Mouse (Mus musculus): ENCODE measurements at regions not wholly inside any gene's neighbourhood (a gene's known extent, or its start where the extent isn't known, plus 50 kb on each side); places are given as distances from the start of the nearest gene placed in this dataset.
A peak's percentile ranks its signal among the peaks of the same experiment; 100 is the strongest.

DNA sequence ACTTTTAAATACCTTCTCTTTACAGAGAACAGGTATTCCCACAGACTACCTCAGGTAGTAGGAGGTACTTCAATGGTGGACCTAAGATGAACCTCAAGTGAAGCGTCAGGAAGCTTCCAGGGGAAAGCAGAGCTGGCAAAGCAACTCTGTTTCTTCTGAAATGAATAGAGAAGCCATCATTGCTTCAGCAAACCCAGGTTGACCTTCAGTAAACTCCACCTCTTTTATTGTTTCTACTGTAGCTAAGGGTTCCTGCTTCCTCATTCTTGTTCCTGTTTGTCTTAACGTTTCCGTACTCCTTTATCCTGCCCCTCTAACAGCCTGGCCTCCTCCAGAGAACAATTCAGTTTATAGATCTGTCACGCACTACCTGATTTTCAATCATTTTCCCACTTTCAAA is 72.4 kb downstream of the Pttg1 start:
- H3K4me3 ChIP-seq: no peak overlapping the region
- no peak overlapping the region for H3K4me2 ChIP-seq (ENCODE audit: low read depth)
- H3ac ChIP-seq (ENCODE audit: control insufficient read depth, insufficient read length): no peak overlapping the region
- H3K79me2 ChIP-seq (ENCODE audit: control insufficient read depth, insufficient read depth): no peaks in the 10 kb centered on the region
- H3K36me3 ChIP-seq (ENCODE audit: control insufficient read depth, insufficient read depth): no peaks in the 10 kb centered on the region
- TF ChIP-seq SRF (IDR thresholded peaks at IDR 0.05; ENCODE audit: control insufficient read depth, insufficient read length, low read depth): no peak
- no peak for TF ChIP-seq REST (IDR thresholded peaks at IDR 0.05; ENCODE audit: insufficient read depth, insufficient read length)
- no peak for TF ChIP-seq E2F4 (IDR thresholded peaks at IDR 0.05; ENCODE audit: insufficient read depth)
- TF ChIP-seq POLR2A (IDR thresholded peaks at IDR 0.05; ENCODE audit: insufficient read length, low read depth): no peak
- TF ChIP-seq TCF3 (IDR thresholded peaks at IDR 0.05; ENCODE audit: insufficient read length, low read depth): no peak
- no peak for TF ChIP-seq POLR2AphosphoS2 (IDR thresholded peaks at IDR 0.05; ENCODE audit: insufficient read length, low read depth)
- no peak for TF ChIP-seq TCF12 (IDR thresholded peaks at IDR 0.05; ENCODE audit: insufficient read depth, poor library complexity, severe bottlenecking)
- TF ChIP-seq MAX (IDR thresholded peaks at IDR 0.05; ENCODE audit: low read depth): no peak
- TF ChIP-seq MYOD1 (IDR thresholded peaks at IDR 0.05; ENCODE audit: control insufficient read depth in 1 of 3, insufficient read length in 2 of 3, low read depth in 2 of 3): no peak
- TF ChIP-seq USF1 (IDR thresholded peaks at IDR 0.05; ENCODE audit: low read depth): no peak
- TF ChIP-seq CEBPB (IDR thresholded peaks at IDR 0.05; ENCODE audit: insufficient read depth, poor library complexity, severe bottlenecking): no peak
- no peak for TF ChIP-seq MYOG (IDR thresholded peaks at IDR 0.05; ENCODE audit: control insufficient read depth in 1 of 3, insufficient read depth in 1 of 3, insufficient read length in 2 of 3, low read depth in 2 of 3)
- H3K27me3 ChIP-seq (ENCODE audit: control insufficient read depth, insufficient read depth, insufficient read length): no peaks in the 10 kb centered on the region

GRCm38 (mm10) chr11:43353030-43353429 is 73.0 kb downstream of the Pttg1 start:
- no peaks in the 10 kb centered on the region for H3K36me3 ChIP-seq (ENCODE audit: control insufficient read depth, insufficient read depth)
- H3ac ChIP-seq (ENCODE audit: control insufficient read depth, insufficient read length): no peak overlapping the region
- no peak overlapping the region for H3K4me2 ChIP-seq (ENCODE audit: low read depth)
- no peak overlapping the region for H3K4me3 ChIP-seq
- no peaks in the 10 kb centered on the region for H3K27me3 ChIP-seq (ENCODE audit: control insufficient read depth, insufficient read depth, insufficient read length)
- no peaks in the 10 kb centered on the region for H3K79me2 ChIP-seq (ENCODE audit: control insufficient read depth, insufficient read depth)
- no peak for TF ChIP-seq TCF3 (IDR thresholded peaks at IDR 0.05; ENCODE audit: insufficient read length, low read depth)
- TF ChIP-seq MAX (IDR thresholded peaks at IDR 0.05; ENCODE audit: low read depth): no peak
- TF ChIP-seq CEBPB (IDR thresholded peaks at IDR 0.05; ENCODE audit: insufficient read depth, poor library complexity, severe bottlenecking): no peak
- TF ChIP-seq MYOG (IDR thresholded peaks at IDR 0.05; ENCODE audit: control insufficient read depth in 1 of 3, insufficient read depth in 1 of 3, insufficient read length in 2 of 3, low read depth in 2 of 3): no peak
- no peak for TF ChIP-seq POLR2A (IDR thresholded peaks at IDR 0.05; ENCODE audit: insufficient read length, low read depth)
- TF ChIP-seq POLR2AphosphoS2 (IDR thresholded peaks at IDR 0.05; ENCODE audit: insufficient read length, low read depth): no peak
- TF ChIP-seq REST (IDR thresholded peaks at IDR 0.05; ENCODE audit: insufficient read depth, insufficient read length): no peak
- TF ChIP-seq USF1 (IDR thresholded peaks at IDR 0.05; ENCODE audit: low read depth): no peak
- no peak for TF ChIP-seq MYOD1 (IDR thresholded peaks at IDR 0.05; ENCODE audit: control insufficient read depth in 1 of 3, insufficient read length in 2 of 3, low read depth in 2 of 3)

- Histone ChIP-seq H3ac (ENCODE audit: control insufficient read depth, insufficient read length) (no peak overlapping the region), H3K27me3 (ENCODE audit: control insufficient read depth, insufficient read depth, insufficient read length) (no peaks in the 10 kb centered on the region), H3K79me2 (ENCODE audit: control insufficient read depth, insufficient read depth) (no peaks in the 10 kb centered on the region), H3K4me3 (no peak overlapping the region), H3K4me2 (ENCODE audit: low read depth) (no peak overlapping the region), H3K36me3 (ENCODE audit: control insufficient read depth, insufficient read depth) (no peaks in the 10 kb centered on the region)
- TF ChIP-seq POLR2AphosphoS2 (IDR thresholded peaks at IDR 0.05; ENCODE audit: insufficient read length, low read depth) (no peak), TCF3 (IDR thresholded peaks at IDR 0.05; ENCODE audit: insufficient read length, low read depth) (no peak)
These were observed 74.2 kb downstream of the Pttg1 start for GRCm38 (mm10) chr11:43351818-43352217.

GRCm38 (mm10) chr11:43351348-43351747 is 74.7 kb downstream of the Pttg1 start:
- Histone ChIP-seq H3K4me2 (ENCODE audit: low read depth) (no peak overlapping the region), H3ac (ENCODE audit: control insufficient read depth, insufficient read length) (no peak overlapping the region), H3K79me2 (ENCODE audit: control insufficient read depth, insufficient read depth) (no peaks in the 10 kb centered on the region), H3K27me3 (ENCODE audit: control insufficient read depth, insufficient read depth, insufficient read length) (no peaks in the 10 kb centered on the region), H3K36me3 (ENCODE audit: control insufficient read depth, insufficient read depth) (no peaks in the 10 kb centered on the region), H3K4me3 (no peak overlapping the region)
- TF ChIP-seq SRF (IDR thresholded peaks at IDR 0.05; ENCODE audit: control insufficient read depth, insufficient read length, low read depth): no peak
- no peak for TF ChIP-seq TCF3 (IDR thresholded peaks at IDR 0.05; ENCODE audit: insufficient read length, low read depth)
- no peak for TF ChIP-seq E2F4 (IDR thresholded peaks at IDR 0.05; ENCODE audit: insufficient read depth)
- TF ChIP-seq CEBPB (IDR thresholded peaks at IDR 0.05; ENCODE audit: insufficient read depth, poor library complexity, severe bottlenecking): peak; percentile 45; the same call in 1 of the 2 replicates
- TF ChIP-seq POLR2AphosphoS2 (IDR thresholded peaks at IDR 0.05; ENCODE audit: insufficient read length, low read depth): no peak
- TF ChIP-seq TCF12 (IDR thresholded peaks at IDR 0.05; ENCODE audit: insufficient read depth, poor library complexity, severe bottlenecking): no peak

DNA sequence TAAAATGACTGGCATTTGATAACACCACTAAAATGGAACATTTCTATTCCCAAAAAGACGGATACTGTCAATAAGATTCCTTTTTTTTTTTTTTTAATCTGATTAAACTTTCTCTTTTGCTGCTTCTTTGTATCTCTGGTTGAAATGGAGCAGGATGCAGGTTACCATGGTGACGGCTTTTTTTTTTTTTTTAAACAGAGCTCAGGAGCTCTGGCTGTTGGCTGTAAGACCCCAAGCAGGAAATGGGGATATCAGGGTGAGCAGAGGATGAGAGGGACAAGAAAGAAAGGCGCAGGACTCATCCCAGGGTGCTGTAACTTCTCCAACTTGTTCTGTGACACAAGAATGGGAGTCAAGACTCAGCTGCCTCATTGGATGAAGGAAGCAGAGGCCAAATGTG is 75.8 kb downstream of the Pttg1 start:
- Histone ChIP-seq H3K36me3 (ENCODE audit: control insufficient read depth, insufficient read depth) (no peaks in the 10 kb centered on the region), H3K27me3 (ENCODE audit: control insufficient read depth, insufficient read depth, insufficient read length) (no peaks in the 10 kb centered on the region), H3K4me2 (ENCODE audit: low read depth) (no peak overlapping the region), H3K4me3 (no peak overlapping the region), H3ac (ENCODE audit: control insufficient read depth, insufficient read length) (no peak overlapping the region), H3K79me2 (ENCODE audit: control insufficient read depth, insufficient read depth) (no peaks in the 10 kb centered on the region)
- TF ChIP-seq USF1 (IDR thresholded peaks at IDR 0.05; ENCODE audit: low read depth) (no peak), E2F4 (IDR thresholded peaks at IDR 0.05; ENCODE audit: insufficient read depth) (no peak), MAX (IDR thresholded peaks at IDR 0.05; ENCODE audit: low read depth) (no peak), TCF12 (IDR thresholded peaks at IDR 0.05; ENCODE audit: insufficient read depth, poor library complexity, severe bottlenecking) (no peak), TCF3 (IDR thresholded peaks at IDR 0.05; ENCODE audit: insufficient read length, low read depth) (no peak), REST (IDR thresholded peaks at IDR 0.05; ENCODE audit: insufficient read depth, insufficient read length) (no peak), POLR2A (IDR thresholded peaks at IDR 0.05; ENCODE audit: insufficient read length, low read depth) (no peak), CEBPB (IDR thresholded peaks at IDR 0.05; ENCODE audit: insufficient read depth, poor library complexity, severe bottlenecking) (no peak), POLR2AphosphoS2 (IDR thresholded peaks at IDR 0.05; ENCODE audit: insufficient read length, low read depth) (no peak), MYOD1 (IDR thresholded peaks at IDR 0.05; ENCODE audit: control insufficient read depth in 1 of 3, insufficient read length in 2 of 3, low read depth in 2 of 3) (no peak), SRF (IDR thresholded peaks at IDR 0.05; ENCODE audit: control insufficient read depth, insufficient read length, low read depth) (no peak)
